Mouse (Mus musculus) MEL (cell line): ENCODE data around the gene Proser1.

Experiments
- BHLHE40 ChIP-seq: IDR thresholded peaks from 2 replicates; pipeline ENCODE4 v1.6.1; 2012; ENCODE audit warnings: low read depth, mild to moderate bottlenecking, inconsistent platforms, low read length, improper control_type of control experiment, borderline replicate concordance
- CHD1 ChIP-seq: IDR thresholded peaks from 2 replicates; pipeline ENCODE4 v1.6.1; 2012; ENCODE audit warnings: low read depth, mild to moderate bottlenecking, inconsistent platforms, low read length, improper control_type of control experiment
- CTCF ChIP-seq, 3 experiments: IDR thresholded peaks in 2 of 3; conservative IDR thresholded peaks in 1 of 3; 2 replicates each; pipeline ENCODE4 v1.5.1; 2011 to 2012; ENCODE audit warnings: low read length in 3 of 3, low read depth in 2 of 3, mild to moderate bottlenecking in 2 of 3, improper control_type of control experiment in 1 of 3, inconsistent platforms in 1 of 3, mixed read lengths in 1 of 3, moderate library complexity in 1 of 3; ENCODE audit not compliant: control insufficient read depth in 1 of 3, insufficient read depth in 1 of 3, poor library complexity in 1 of 3, severe bottlenecking in 1 of 3
- EP300 ChIP-seq, 2 experiments: IDR thresholded peaks; 2 replicates each; pipeline ENCODE4 v1.6.1; 2011; ENCODE audit warnings: improper control_type of control experiment in 2 of 2, low read length in 2 of 2, low read depth in 1 of 2, mild to moderate bottlenecking in 1 of 2
- MEF2A ChIP-seq: IDR thresholded peaks from 2 replicates; pipeline ENCODE4 v1.6.1; 2014; ENCODE audit warnings: low read depth, mild to moderate bottlenecking, inconsistent platforms, low read length, improper control_type of control experiment; ENCODE audit not compliant: poor library complexity, insufficient replicate concordance, severe bottlenecking; ENCODE audit errors: extremely low read depth
- MYC ChIP-seq: IDR thresholded peaks from 2 replicates; pipeline ENCODE4 v1.6.1; 2011; ENCODE audit warnings: low read depth, mild to moderate bottlenecking, low read length, improper control_type of control experiment, moderate library complexity
- POLR2A ChIP-seq, 2 experiments: IDR thresholded peaks; 2 replicates each; pipeline ENCODE4 v1.6.1; 2011 to 2012; ENCODE audit warnings: low read length in 2 of 2, mild to moderate bottlenecking in 2 of 2, control low read depth in 1 of 2, improper control_type of control experiment in 1 of 2, low read depth in 1 of 2, moderate library complexity in 1 of 2; ENCODE audit not compliant: control insufficient read depth in 1 of 2, insufficient read depth in 1 of 2, poor library complexity in 1 of 2
- TAL1 ChIP-seq: IDR thresholded peaks from 2 replicates; pipeline ENCODE4 v1.6.1; 2012; ENCODE audit warnings: mild to moderate bottlenecking, inconsistent platforms, low read length, moderate library complexity, mixed read lengths
- ZC3H11A ChIP-seq: IDR thresholded peaks from 2 replicates; pipeline ENCODE4 v1.6.1; 2012; ENCODE audit warnings: low read depth, mild to moderate bottlenecking, inconsistent platforms, low read length, improper control_type of control experiment
- ZNF384 ChIP-seq: IDR thresholded peaks from 2 replicates; pipeline ENCODE4 v1.6.1; 2012; ENCODE audit warnings: low read depth, mild to moderate bottlenecking, inconsistent platforms, low read length, improper control_type of control experiment

GRCm38 (mm10) chr3:53514221-53515065, 51.0 kb downstream of the Proser1 start:
- TF ChIP-seq CHD1 (no peak), CTCF (IDR thresholded peaks at IDR 0.05 in 2 of 3, conservative IDR thresholded peaks at IDR 0.05 in 1 of 3; ENCODE audit: control insufficient read depth in 1 of 3, insufficient read depth in 1 of 3, low read depth in 2 of 3, low read length in 3 of 3, poor library complexity in 1 of 3, severe bottlenecking in 1 of 3) (no peak), ZC3H11A (no peak), ZNF384 (no peak), EP300 (IDR thresholded peaks at IDR 0.05; ENCODE audit: low read depth in 1 of 2, low read length in 2 of 2) (no peak), TAL1 (no peak), MYC (no peak), POLR2A (IDR thresholded peaks at IDR 0.05; ENCODE audit: control insufficient read depth in 1 of 2, insufficient read depth in 1 of 2, low read depth in 1 of 2, low read length in 2 of 2, poor library complexity in 1 of 2) (no peak), MEF2A (no peak), BHLHE40 (no peak)
